Mouse (Mus musculus): ENCODE measurements at regions not wholly inside any gene's neighbourhood (a gene's known extent, or its start where the extent isn't known, plus 50 kb on each side); places are given as distances from the start of the nearest gene placed in this dataset.

GRCm38 (mm10) chr16:93014991-93015390 lies 189.0 kb upstream of the Runx1 start:
- TF ChIP-seq CTCF (IDR thresholded peaks at IDR 0.05; ENCODE audit: low read depth): no peak
- WGBS: 81% methylated on average over 9 of the region's 9 CpGs

GRCm38 (mm10) chr16:93013881-93014280 lies 187.9 kb upstream of the Runx1 start:
- no peak for ATAC-seq (replicated peaks; ENCODE audit: low FRiP score, low read depth)
- Histone ChIP-seq H3K4me2 (ENCODE audit: low read length) (no peak overlapping the region), H3K36me3 (ENCODE audit: insufficient read depth, low read length) (no peaks in the 10 kb centered on the region), H3K9me3 (replicated peaks; ENCODE audit: low read length) (no peaks in the 10 kb centered on the region), H3K27ac (no peak overlapping the region), H3K4me3 (replicated peaks; ENCODE audit: low read depth, low read length) (no peak overlapping the region), H3K27me3 (ENCODE audit: insufficient read depth, low read length) (no peaks in the 10 kb centered on the region), H3K4me1 (replicated peaks; ENCODE audit: insufficient read depth, low read length) (no peaks in the 10 kb centered on the region), H3K9ac (ENCODE audit: low read depth, low read length) (no peak overlapping the region)
- WGBS: 37% methylated on average over 8 of the region's 8 CpGs
- no peak for TF ChIP-seq CTCF (IDR thresholded peaks at IDR 0.05; ENCODE audit: low read depth)
- DNase-seq (ENCODE audit: low spot score): no peak

More at GRCm38 (mm10) chr16:93014991-93015390, 189.0 kb upstream of the Runx1 start:
- H3K27ac ChIP-seq: no peak overlapping the region
- ATAC-seq (replicated peaks; ENCODE audit: low FRiP score, low read depth) (0 out of 2 replicates have a peak, but pooled peaks have one; percentile 25), DNase-seq (ENCODE audit: low spot score) (no peak)
- H3K27me3 ChIP-seq (ENCODE audit: insufficient read depth, low read length): no peaks in the 10 kb centered on the region
- H3K9ac ChIP-seq (ENCODE audit: low read depth, low read length): no peak overlapping the region
- no peak overlapping the region for H3K4me3 ChIP-seq (replicated peaks; ENCODE audit: low read depth, low read length)
- H3K36me3 ChIP-seq (ENCODE audit: insufficient read depth, low read length): no peaks in the 10 kb centered on the region
- no peaks in the 10 kb centered on the region for H3K4me1 ChIP-seq (replicated peaks; ENCODE audit: insufficient read depth, low read length)
- no peaks in the 10 kb centered on the region for H3K9me3 ChIP-seq (replicated peaks; ENCODE audit: low read length)
- no peak overlapping the region for H3K4me2 ChIP-seq (ENCODE audit: low read length)

DNA sequence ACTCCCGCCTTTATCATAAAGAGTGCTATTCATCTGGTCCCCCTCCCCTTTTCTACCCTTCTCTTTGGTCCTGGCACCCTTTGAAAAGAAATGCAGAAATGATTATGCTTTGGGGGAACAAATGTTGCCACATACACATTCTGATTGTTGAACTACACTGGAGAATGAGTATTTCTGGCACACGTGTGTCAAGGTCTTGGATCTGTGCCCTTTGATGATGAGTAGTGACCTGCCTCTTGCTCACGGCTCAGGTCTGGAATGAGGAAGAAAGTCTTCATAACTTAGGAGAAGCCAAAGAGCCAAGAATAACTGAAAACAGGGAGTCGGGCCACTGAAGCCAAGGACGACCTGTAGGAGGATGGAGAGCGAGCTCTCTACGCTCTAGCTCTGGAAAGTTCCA lies 187.3 kb upstream of the Runx1 start:
- no peak overlapping the region for H3K27ac ChIP-seq
- H3K27me3 ChIP-seq (ENCODE audit: insufficient read depth, low read length): no peaks in the 10 kb centered on the region
- no peak overlapping the region for H3K4me3 ChIP-seq (replicated peaks; ENCODE audit: low read depth, low read length)
- no peak for ATAC-seq (replicated peaks; ENCODE audit: low FRiP score, low read depth)
- 71% methylated on average over 7 of the region's 7 CpGs for WGBS
- TF ChIP-seq CTCF (IDR thresholded peaks at IDR 0.05; ENCODE audit: low read depth): no peak
- no peaks in the 10 kb centered on the region for H3K36me3 ChIP-seq (ENCODE audit: insufficient read depth, low read length)
- no peak overlapping the region for H3K9ac ChIP-seq (ENCODE audit: low read depth, low read length)
- no peaks in the 10 kb centered on the region for H3K4me1 ChIP-seq (replicated peaks; ENCODE audit: insufficient read depth, low read length)
- DNase-seq (ENCODE audit: low spot score): no peak
- no peak overlapping the region for H3K4me2 ChIP-seq (ENCODE audit: low read length)
- H3K9me3 ChIP-seq (replicated peaks; ENCODE audit: low read length): no peaks in the 10 kb centered on the region

DNA sequence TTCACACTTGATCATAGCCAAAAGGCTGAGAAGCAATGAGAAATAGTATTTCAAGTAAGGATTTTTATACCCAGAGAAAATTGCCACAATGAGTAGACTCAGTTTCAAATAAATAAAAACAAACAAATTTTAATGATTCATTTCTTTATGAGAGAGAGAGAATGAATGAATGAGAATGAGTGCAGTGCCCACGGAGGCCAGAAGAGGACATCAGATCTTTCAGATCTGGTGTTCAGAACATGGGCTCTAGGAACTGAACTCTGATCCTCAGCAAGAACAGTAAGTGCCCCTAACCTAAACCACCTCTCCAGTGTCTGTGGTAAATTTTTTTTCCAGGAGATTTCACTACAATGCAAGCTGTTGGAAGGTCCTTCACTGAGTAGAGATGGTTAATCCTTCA lies 185.5 kb upstream of the Runx1 start:
- 97% methylated on average over 1 of the region's 1 CpGs for WGBS
- DNase-seq (ENCODE audit: low spot score): no peak
- ATAC-seq (replicated peaks; ENCODE audit: low FRiP score, low read depth): no peak
- H3K9me3 ChIP-seq (replicated peaks; ENCODE audit: low read length): no peaks in the 10 kb centered on the region
- H3K9ac ChIP-seq (ENCODE audit: low read depth, low read length): no peak overlapping the region
- H3K36me3 ChIP-seq (ENCODE audit: insufficient read depth, low read length): no peaks in the 10 kb centered on the region
- no peak overlapping the region for H3K4me3 ChIP-seq (replicated peaks; ENCODE audit: low read depth, low read length)
- no peak overlapping the region for H3K4me2 ChIP-seq (ENCODE audit: low read length)
- H3K4me1 ChIP-seq (replicated peaks; ENCODE audit: insufficient read depth, low read length): no peaks in the 10 kb centered on the region
- TF ChIP-seq CTCF (IDR thresholded peaks at IDR 0.05; ENCODE audit: low read depth): no peak
- no peak overlapping the region for H3K27ac ChIP-seq
- H3K27me3 ChIP-seq (ENCODE audit: insufficient read depth, low read length): no peaks in the 10 kb centered on the region

DNA sequence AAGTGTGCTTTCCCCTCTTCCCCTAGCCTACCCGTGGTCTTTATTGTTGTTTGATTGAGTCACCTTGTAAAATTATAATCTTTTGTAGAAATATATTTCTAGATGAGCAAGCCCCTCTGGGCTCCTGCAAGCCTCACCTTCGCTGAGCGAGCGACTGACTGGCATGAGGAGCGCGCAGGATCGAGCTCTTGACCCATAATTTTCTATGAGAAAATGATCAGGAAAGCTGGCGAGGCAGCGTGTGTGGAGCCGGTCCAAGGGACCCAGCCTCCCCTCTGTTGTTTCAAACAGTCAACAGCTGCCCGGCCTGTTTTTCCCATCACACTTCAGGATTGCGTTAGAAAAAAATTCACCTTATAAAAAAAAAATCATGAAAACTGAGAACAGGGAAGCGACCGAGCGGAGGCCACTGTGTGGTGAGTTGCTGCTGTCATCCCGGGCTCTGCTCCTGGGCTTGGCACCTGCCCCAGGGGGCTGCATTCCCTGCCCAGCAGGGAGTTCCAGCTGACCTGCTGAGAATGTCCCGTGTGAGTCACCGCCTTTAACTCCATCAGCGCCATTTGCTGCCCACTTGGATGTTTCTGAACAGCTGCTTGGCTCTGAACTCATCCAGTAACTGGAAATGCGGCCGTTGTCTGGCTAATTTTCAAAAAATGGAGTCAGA lies 180.5 kb upstream of the Runx1 start:
- Histone ChIP-seq H3K27me3 (ENCODE audit: insufficient read depth, low read length) (no peaks in the 10 kb centered on the region), H3K27ac (0 out of 2 replicates have a peak overlapping the region, but pooled peaks have one; percentile 19), H3K9ac (ENCODE audit: low read depth, low read length) (no peak overlapping the region), H3K9me3 (replicated peaks; ENCODE audit: low read length) (no peaks in the 10 kb centered on the region), H3K4me2 (ENCODE audit: low read length) (peak overlapping the region; percentile 27), H3K36me3 (ENCODE audit: insufficient read depth, low read length) (no peaks in the 10 kb centered on the region), H3K4me3 (replicated peaks; ENCODE audit: low read depth, low read length) (no peak overlapping the region), H3K4me1 (replicated peaks; ENCODE audit: insufficient read depth, low read length) (no peaks in the 10 kb centered on the region)
- peak; percentile 59; the same call in 1 of the 2 replicates for ATAC-seq (replicated peaks; ENCODE audit: low FRiP score, low read depth)
- WGBS: 11% methylated on average over 21 of the region's 21 CpGs
- DNase-seq (ENCODE audit: low spot score): peak; percentile 54
- TF ChIP-seq CTCF (IDR thresholded peaks at IDR 0.05; ENCODE audit: low read depth): no peak

DNA sequence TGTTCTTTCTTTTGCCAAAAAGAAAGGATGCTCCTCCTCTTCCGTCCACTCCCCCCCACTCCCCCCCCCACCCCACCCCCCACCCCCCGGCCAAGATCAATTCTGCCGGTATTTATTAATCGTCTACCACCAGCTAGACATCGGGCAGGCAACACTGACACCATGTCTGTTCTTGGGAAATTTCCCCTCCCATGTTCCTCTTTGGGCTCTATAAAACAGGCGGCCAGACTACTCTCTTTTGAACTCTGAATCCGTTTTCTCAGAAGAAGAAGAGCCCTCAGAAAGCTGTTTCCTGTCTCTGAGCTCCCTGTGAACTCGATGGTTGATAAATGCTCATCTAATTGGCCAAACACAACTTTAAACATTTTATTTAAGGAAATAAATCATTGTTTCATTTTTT lies 179.5 kb upstream of the Runx1 start:
- no peaks in the 10 kb centered on the region for H3K4me1 ChIP-seq (replicated peaks; ENCODE audit: insufficient read depth, low read length)
- no peaks in the 10 kb centered on the region for H3K36me3 ChIP-seq (ENCODE audit: insufficient read depth, low read length)
- H3K27me3 ChIP-seq (ENCODE audit: insufficient read depth, low read length): no peaks in the 10 kb centered on the region
- ATAC-seq (replicated peaks; ENCODE audit: low FRiP score, low read depth) (no peak), DNase-seq (ENCODE audit: low spot score) (peak; percentile 36)
- no peak overlapping the region for H3K27ac ChIP-seq
- TF ChIP-seq CTCF (IDR thresholded peaks at IDR 0.05; ENCODE audit: low read depth): no peak
- no peaks in the 10 kb centered on the region for H3K9me3 ChIP-seq (replicated peaks; ENCODE audit: low read length)
- H3K4me2 ChIP-seq (ENCODE audit: low read length): no peak overlapping the region
- no peak overlapping the region for H3K9ac ChIP-seq (ENCODE audit: low read depth, low read length)
- H3K4me3 ChIP-seq (replicated peaks; ENCODE audit: low read depth, low read length): no peak overlapping the region
- WGBS: 7% methylated on average over 8 of the region's 8 CpGs

GRCm38 (mm10) chr16:93003830-93004229 lies 177.9 kb upstream of the Runx1 start:
- Histone ChIP-seq H3K4me2 (ENCODE audit: low read length) (no peak overlapping the region), H3K27ac (no peak overlapping the region), H3K4me1 (replicated peaks; ENCODE audit: insufficient read depth, low read length) (no peaks in the 10 kb centered on the region), H3K27me3 (ENCODE audit: insufficient read depth, low read length) (no peaks in the 10 kb centered on the region), H3K9me3 (replicated peaks; ENCODE audit: low read length) (no peaks in the 10 kb centered on the region), H3K36me3 (ENCODE audit: insufficient read depth, low read length) (no peaks in the 10 kb centered on the region), H3K4me3 (replicated peaks; ENCODE audit: low read depth, low read length) (no peak overlapping the region), H3K9ac (ENCODE audit: low read depth, low read length) (no peak overlapping the region)
- 85% methylated on average over 4 of the region's 4 CpGs for WGBS
- TF ChIP-seq CTCF (IDR thresholded peaks at IDR 0.05; ENCODE audit: low read depth): no peak
- DNase-seq (ENCODE audit: low spot score): no peak
- no peak for ATAC-seq (replicated peaks; ENCODE audit: low FRiP score, low read depth)

Measured in kidney, postnatal 0 days (tissue).